Mouse (Mus musculus): ENCODE results near the gene Ampd1.

DNA sequence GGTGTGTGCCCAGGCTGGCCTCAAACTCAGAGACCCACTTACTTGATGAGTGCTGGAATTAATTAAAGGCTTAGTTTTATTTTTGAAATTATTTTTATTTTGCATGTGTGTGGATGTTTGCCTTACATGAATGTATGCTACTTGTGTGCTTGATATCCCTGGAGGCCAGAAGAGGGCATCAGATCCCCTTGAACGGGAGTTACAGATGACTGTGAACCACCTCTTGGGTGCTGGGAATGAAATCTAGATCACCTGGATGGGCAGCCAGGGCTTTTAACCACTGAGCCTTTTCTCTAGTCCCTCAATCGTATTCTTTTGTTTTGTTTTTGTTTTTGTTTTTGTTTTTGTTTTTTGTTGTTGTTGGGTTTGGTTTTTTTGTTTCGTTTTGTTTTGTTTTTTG lies 52.3 kb downstream of the Ampd1 start:
- no peak for TF ChIP-seq POLR2A (IDR thresholded peaks at IDR 0.05; ENCODE audit: low read depth, low read length)
- TF ChIP-seq CTCF (IDR thresholded peaks at IDR 0.05; ENCODE audit: extremely low read depth, insufficient read length, insufficient replicate concordance, low read depth, low read length): no peak
